Mouse (Mus musculus) midbrain, embryonic 12.5 days (tissue): ENCODE data around the gene Exosc10. TPM values are rescaled to one million over a fixed set of nuclear protein-coding genes. Genes with fewer than 3 reads are reported as not detected.

Experiments
- ATAC-seq: fragments of 200-750 bp; cut with Nextera tagmentation; 2 replicates; pipeline ENCODE4 v1.8.0; 2017; ENCODE audit warnings: low read depth, moderate TSS enrichment, moderate library complexity; ENCODE audit not compliant: low FRiP score
- H3K27ac ChIP-seq: fragments of 300-500 bp; sonication (generic); replicated peaks from 2 replicates; pipeline ENCODE4 v1.5.1; 2016; ENCODE audit warnings: mild to moderate bottlenecking
- H3K27me3 ChIP-seq: fragments of 300-500 bp; sonication (generic); 2 replicates; pipeline ENCODE4 v1.6.1; 2016; ENCODE audit warnings: mild to moderate bottlenecking
- H3K36me3 ChIP-seq: fragments of 300-500 bp; sonication (generic); 2 replicates; pipeline ENCODE4 v1.6.1; 2016
- H3K4me1 ChIP-seq: fragments of 300-500 bp; sonication (generic); 2 replicates; pipeline ENCODE4 v1.6.1; 2016
- H3K4me2 ChIP-seq: fragments of 300-500 bp; sonication (generic); replicated peaks from 2 replicates; pipeline ENCODE4 v1.6.1; 2016; ENCODE audit warnings: mild to moderate bottlenecking, moderate library complexity
- H3K4me3 ChIP-seq: fragments of 300-500 bp; sonication (generic); 2 replicates; pipeline ENCODE4 v1.5.1; 2016; ENCODE audit warnings: mild to moderate bottlenecking
- H3K9ac ChIP-seq: fragments of 300-500 bp; sonication (generic); replicated peaks from 2 replicates; pipeline ENCODE4 v1.6.1; 2016; ENCODE audit warnings: mild to moderate bottlenecking, moderate library complexity
- H3K9me3 ChIP-seq: fragments of 300-500 bp; sonication (generic); 2 replicates; pipeline ENCODE4 v1.6.1; 2016; ENCODE audit warnings: mild to moderate bottlenecking
- WGBS: fragments of 180-500 bp; shearing (Covaris S2); methylation state at CpG from one replicate; pipeline ENCODE4 v1.1.7; 2016; 5-methylcytosine and 5-hydroxymethylcytosine counted together
- polyA plus RNA-seq: library from polyadenylated mRNA; unstranded; fragments of >200 nt; fragmentation: Nextera tagmentation; extraction: Ambion mirVana; gene quantifications from 2 replicates; pipeline ENCODE4 v1.2.1, GENCODE M21; 2016

Gene Exosc10
- 96.4 and 97.8 TPM in 2 replicates for polyA plus RNA-seq

GRCm38 (mm10) chr4:148558297-148559000 is at the start of gene Exosc10:
TSS of gene Exosc10 (plus strand) at chr4:148558429.
- H3K9ac ChIP-seq = peak within 1 kb of the TSS; percentile 86
- H3K27ac ChIP-seq = peak within 1 kb of the TSS; percentile 93
- peak within 1 kb of the TSS; percentile 64 for H3K4me2 ChIP-seq
- H3K4me1 ChIP-seq = peaks cover 9% of the 10 kb centered on the region
- WGBS = under 1% methylated on average over 63 of the region's 63 CpGs
- no peaks in the 10 kb centered on the region for H3K27me3 ChIP-seq
- peak; percentile 92 for ATAC-seq
- peak within 1 kb of the TSS; percentile 91 for H3K4me3 ChIP-seq
- H3K9me3 ChIP-seq = no peaks in the 10 kb centered on the region
- H3K36me3 ChIP-seq = peaks cover 71% of the 10 kb centered on the region

- WGBS = 89% methylated on average over 8 of the region's 8 CpGs
- Histone ChIP-seq H3K4me2 (no peak overlapping the region), H3K4me1 (no peaks in the 10 kb centered on the region), H3K27me3 (no peaks in the 10 kb centered on the region), H3K9me3 (no peaks in the 10 kb centered on the region), H3K4me3 (no peak overlapping the region), H3K36me3 (peaks cover 68% of the 10 kb centered on the region), H3K27ac (no peak overlapping the region), H3K9ac (no peak overlapping the region)
- ATAC-seq = no peak
Observed at GRCm38 (mm10) chr4:148509450-148510084, 48.7 kb upstream of the Exosc10 start.

- WGBS = 90% methylated on average over 4 of the region's 4 CpGs
- Histone ChIP-seq H3K27me3 (no peaks in the 10 kb centered on the region), H3K4me2 (no peak overlapping the region), H3K36me3 (peaks cover 73% of the 10 kb centered on the region), H3K9ac (no peak overlapping the region), H3K4me1 (no peaks in the 10 kb centered on the region), H3K9me3 (no peaks in the 10 kb centered on the region), H3K4me3 (no peak overlapping the region), H3K27ac (no peak overlapping the region)
- ATAC-seq = no peak
Observed at GRCm38 (mm10) chr4:148510691-148511090, 47.5 kb upstream of the Exosc10 start.

GRCm38 (mm10) chr4:148511334-148511733 is 46.9 kb upstream of the Exosc10 start:
- peaks cover 71% of the 10 kb centered on the region for H3K36me3 ChIP-seq

GRCm38 (mm10) chr4:148513021-148513559 is 45.1 kb upstream of the Exosc10 start:
- H3K27me3 ChIP-seq = no peaks in the 10 kb centered on the region
- H3K27ac ChIP-seq = no peak overlapping the region
- H3K4me1 ChIP-seq = peaks cover 5% of the 10 kb centered on the region
- H3K36me3 ChIP-seq = peaks cover 73% of the 10 kb centered on the region
- H3K9me3 ChIP-seq = no peaks in the 10 kb centered on the region
- H3K9ac ChIP-seq = no peak overlapping the region
- no peak for ATAC-seq
- 83% methylated on average over 6 of the region's 6 CpGs for WGBS
- H3K4me2 ChIP-seq = no peak overlapping the region
- H3K4me3 ChIP-seq = no peak overlapping the region

More at GRCm38 (mm10) chr4:148511334-148511733, 46.9 kb upstream of the Exosc10 start:
- H3K4me2 ChIP-seq = no peak overlapping the region
- no peak overlapping the region for H3K9ac ChIP-seq
- 92% methylated on average over 4 of the region's 4 CpGs for WGBS
- no peaks in the 10 kb centered on the region for H3K9me3 ChIP-seq
- H3K27ac ChIP-seq = no peak overlapping the region
- no peak for ATAC-seq
- no peaks in the 10 kb centered on the region for H3K27me3 ChIP-seq
- no peaks in the 10 kb centered on the region for H3K4me1 ChIP-seq
- no peak overlapping the region for H3K4me3 ChIP-seq

GRCm38 (mm10) chr4:148515313-148515712 is 42.9 kb upstream of the Exosc10 start:
- ATAC-seq = no peak
- peaks cover 70% of the 10 kb centered on the region for H3K36me3 ChIP-seq

GRCm38 (mm10) chr4:148517809-148518208 is 40.4 kb upstream of the Exosc10 start:
- H3K9me3 ChIP-seq = no peaks in the 10 kb centered on the region
- peaks cover 13% of the 10 kb centered on the region for H3K4me1 ChIP-seq
- H3K27me3 ChIP-seq = no peaks in the 10 kb centered on the region
- H3K4me2 ChIP-seq = no peak overlapping the region
- peak overlapping the region; percentile 77 for H3K27ac ChIP-seq
- peaks cover 67% of the 10 kb centered on the region for H3K36me3 ChIP-seq
- H3K4me3 ChIP-seq = no peak overlapping the region
- no peak for ATAC-seq
- no peak overlapping the region; the same call in 1 of the 2 replicates for H3K9ac ChIP-seq
- 34% methylated on average over 4 of the region's 4 CpGs for WGBS

More at GRCm38 (mm10) chr4:148515313-148515712, 42.9 kb upstream of the Exosc10 start:
- 92% methylated on average over 2 of the region's 2 CpGs for WGBS
- H3K27me3 ChIP-seq = no peaks in the 10 kb centered on the region
- no peak overlapping the region for H3K4me2 ChIP-seq
- H3K9ac ChIP-seq = no peak overlapping the region
- H3K4me3 ChIP-seq = no peak overlapping the region
- no peaks in the 10 kb centered on the region for H3K9me3 ChIP-seq
- H3K4me1 ChIP-seq = peaks cover 13% of the 10 kb centered on the region
- no peak overlapping the region for H3K27ac ChIP-seq

GRCm38 (mm10) chr4:148518235-148518795 is 39.9 kb upstream of the Exosc10 start:
- H3K9me3 ChIP-seq = no peaks in the 10 kb centered on the region
- peak overlapping the region; percentile 29; the same call in 1 of the 2 replicates for H3K9ac ChIP-seq
- peak overlapping the region; percentile 77 for H3K27ac ChIP-seq
- no peaks in the 10 kb centered on the region for H3K27me3 ChIP-seq
- H3K4me2 ChIP-seq = 0 out of 2 replicates have a peak overlapping the region, but pooled peaks have one; percentile 6
- ATAC-seq = peak; percentile 77
- peaks cover 13% of the 10 kb centered on the region for H3K4me1 ChIP-seq
- no peak overlapping the region for H3K4me3 ChIP-seq
- 11% methylated on average over 5 of the region's 5 CpGs for WGBS
- peaks cover 67% of the 10 kb centered on the region for H3K36me3 ChIP-seq

GRCm38 (mm10) chr4:148523538-148523937 is 34.7 kb upstream of the Exosc10 start:
- Histone ChIP-seq H3K9me3 (no peaks in the 10 kb centered on the region), H3K4me2 (no peak overlapping the region), H3K4me3 (no peak overlapping the region), H3K27ac (no peak overlapping the region), H3K36me3 (peaks cover 85% of the 10 kb centered on the region), H3K4me1 (peaks cover 3% of the 10 kb centered on the region), H3K9ac (no peak overlapping the region), H3K27me3 (no peaks in the 10 kb centered on the region)
- WGBS = 89% methylated on average over 7 of the region's 7 CpGs
- ATAC-seq = no peak

- Histone ChIP-seq H3K9ac (no peak overlapping the region), H3K4me3 (no peak overlapping the region), H3K4me2 (no peak overlapping the region), H3K4me1 (no peaks in the 10 kb centered on the region), H3K27me3 (no peaks in the 10 kb centered on the region), H3K27ac (no peak overlapping the region), H3K9me3 (no peaks in the 10 kb centered on the region), H3K36me3 (peaks cover 94% of the 10 kb centered on the region)
- WGBS = 94% methylated on average over 10 of the region's 10 CpGs
- no peak for ATAC-seq
Observed at GRCm38 (mm10) chr4:148527158-148527910, 30.9 kb upstream of the Exosc10 start.

- WGBS = 94% methylated on average over 5 of the region's 5 CpGs
- peaks cover 90% of the 10 kb centered on the region for H3K36me3 ChIP-seq
Observed at GRCm38 (mm10) chr4:148530351-148530750, 27.9 kb upstream of the Exosc10 start.

More at GRCm38 (mm10) chr4:148530351-148530750, 27.9 kb upstream of the Exosc10 start:
- no peak overlapping the region for H3K4me3 ChIP-seq
- no peaks in the 10 kb centered on the region for H3K9me3 ChIP-seq
- H3K9ac ChIP-seq = no peak overlapping the region
- H3K27me3 ChIP-seq = no peaks in the 10 kb centered on the region
- no peak for ATAC-seq
- H3K27ac ChIP-seq = no peak overlapping the region
- no peak overlapping the region for H3K4me2 ChIP-seq
- no peaks in the 10 kb centered on the region for H3K4me1 ChIP-seq
